Mouse (Mus musculus) kidney, adult 18-20 months (tissue): ENCODE results near the gene Trove2.
A peak's percentile ranks its signal among the peaks of the same experiment; 100 is the strongest.

ENCODE experiments used
- DNase-seq: peaks from one replicate; pipeline ENCODE4 v3.0.0; 2021

The Trove2 gene

GRCm38 (mm10) chr1:143776446-143777411 lies at the start of gene Trove2, which contains the start of gene Uchl5:
Gene Trove2 (minus strand): TSS chr1:143777068.
Gene Uchl5 (plus strand): TSS chr1:143777272.
- peak; percentile 97 for DNase-seq

DNA sequence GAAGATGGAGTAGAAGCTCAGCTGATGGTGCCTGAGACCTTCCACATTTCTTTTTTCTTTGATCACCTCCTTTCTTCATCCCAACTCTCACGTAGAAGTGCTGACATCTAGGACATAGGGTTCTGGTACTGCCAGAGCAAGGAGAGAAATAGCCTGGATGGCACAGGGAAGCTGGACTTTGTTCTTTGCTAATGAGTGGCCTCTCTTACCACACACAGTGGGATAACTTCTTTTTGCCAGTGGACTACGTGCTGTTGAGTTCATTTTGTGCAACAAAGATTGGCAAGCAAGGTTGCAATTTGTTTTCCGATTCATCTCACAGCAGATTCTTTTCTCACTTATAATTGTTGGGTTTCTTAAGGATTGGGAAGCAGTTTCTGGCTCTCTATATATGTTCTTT lies 45.8 kb upstream of the Trove2 start:
- no peak for DNase-seq

- no peak for DNase-seq
These were observed 43.4 kb upstream of the Trove2 start for GRCm38 (mm10) chr1:143820096-143820877.

GRCm38 (mm10) chr1:143813676-143814360 lies 37.0 kb upstream of the Trove2 start:
- peak; percentile 74 for DNase-seq

GRCm38 (mm10) chr1:143809062-143809461 lies 32.2 kb upstream of the Trove2 start:
- no peak for DNase-seq

DNA sequence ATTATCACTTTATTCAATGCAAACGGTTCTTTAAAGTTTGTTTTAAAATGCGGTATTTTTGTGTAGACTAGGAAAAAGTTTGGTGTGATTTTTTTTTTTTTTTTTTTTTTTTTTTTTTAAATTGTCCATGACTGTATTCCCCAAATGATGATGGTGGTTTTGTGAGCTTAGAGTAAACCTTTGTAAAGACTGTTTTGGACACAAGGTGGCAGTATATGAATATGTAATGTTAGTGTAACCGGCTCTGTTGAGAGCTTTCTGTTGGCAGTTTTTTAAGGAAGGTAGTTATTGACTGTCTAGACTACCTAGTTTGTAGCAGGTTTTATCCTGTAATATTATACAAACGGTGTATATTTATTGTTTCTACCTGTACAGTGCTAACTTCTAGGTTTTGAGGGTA lies 26.7 kb upstream of the Trove2 start:
- DNase-seq, result no peak

DNA sequence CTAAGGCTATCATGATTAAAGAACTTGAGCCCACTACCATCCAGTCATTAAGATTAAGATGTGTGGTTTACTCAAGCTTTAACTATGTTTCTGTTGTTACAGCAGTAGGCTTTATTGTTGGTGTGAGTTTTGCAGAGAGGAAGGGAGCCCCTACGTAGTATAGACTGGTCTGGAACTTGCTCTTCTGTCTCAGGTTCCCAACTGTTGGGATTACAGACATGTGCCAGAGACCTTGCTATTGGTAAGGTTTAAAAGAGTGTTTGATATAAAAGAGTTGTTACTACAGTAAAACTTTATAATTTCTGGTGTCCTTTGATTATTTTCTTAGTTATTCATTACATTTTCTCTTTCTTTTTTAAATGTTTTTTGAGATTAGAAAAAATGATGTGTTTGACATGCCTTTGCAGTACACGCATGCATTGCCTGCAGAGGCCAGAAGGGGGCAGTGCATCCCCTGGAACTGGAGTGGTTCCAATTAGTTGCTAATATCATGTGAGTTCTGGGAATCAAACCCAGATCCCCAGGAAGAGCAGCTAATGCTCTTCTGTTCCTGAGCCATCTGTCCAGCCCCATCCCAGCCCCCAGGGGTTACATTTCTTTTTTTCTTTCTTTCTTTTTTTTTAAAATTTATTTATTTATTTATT lies 11.8 kb upstream of the Trove2 start:
- peak; percentile 52 for DNase-seq

DNA sequence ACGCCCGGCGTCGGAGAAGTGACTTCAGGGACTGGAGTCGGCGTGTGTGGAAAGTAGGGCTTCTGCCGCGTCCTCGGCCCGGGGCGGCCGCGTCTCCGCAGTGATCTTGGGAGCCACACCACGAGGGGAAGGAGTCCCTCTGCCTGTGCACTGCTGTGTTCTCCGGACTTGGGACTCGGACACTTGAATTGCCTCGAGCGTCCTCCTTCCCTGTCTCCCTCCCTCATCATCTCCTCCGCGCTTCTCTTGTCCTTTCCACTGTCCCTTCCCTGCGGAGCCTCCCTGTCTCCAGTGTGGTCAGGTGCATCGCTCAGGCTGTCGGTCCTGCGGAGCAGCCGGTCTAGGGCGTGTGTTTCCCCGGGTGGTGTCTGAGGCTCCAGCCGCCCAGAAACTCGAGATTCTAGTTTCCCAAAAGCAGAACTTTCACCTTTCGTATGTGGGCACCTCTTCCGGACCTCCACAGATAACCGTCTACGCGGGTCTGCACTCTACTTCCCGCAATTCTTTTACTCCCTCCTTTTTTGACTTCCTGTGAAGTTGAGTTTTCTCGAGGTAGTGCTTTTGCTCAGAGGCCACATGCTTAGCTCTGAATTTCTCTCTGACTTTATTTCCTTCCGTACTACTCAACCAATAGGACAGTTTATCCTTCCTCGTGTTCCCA lies 820 bp upstream of the Trove2 start:
- no peak for DNase-seq

GRCm38 (mm10) chr1:143773909-143774308 lies 3.0 kb downstream of the Trove2 start:
- no peak for DNase-seq

GRCm38 (mm10) chr1:143773082-143773481 lies 3.8 kb downstream of the Trove2 start:
- no peak for DNase-seq

GRCm38 (mm10) chr1:143770444-143771109 lies 6.3 kb downstream of the Trove2 start:
- peak; percentile 18 for DNase-seq

GRCm38 (mm10) chr1:143766238-143766637 lies 10.6 kb downstream of the Trove2 start:
- DNase-seq, result no peak

DNA sequence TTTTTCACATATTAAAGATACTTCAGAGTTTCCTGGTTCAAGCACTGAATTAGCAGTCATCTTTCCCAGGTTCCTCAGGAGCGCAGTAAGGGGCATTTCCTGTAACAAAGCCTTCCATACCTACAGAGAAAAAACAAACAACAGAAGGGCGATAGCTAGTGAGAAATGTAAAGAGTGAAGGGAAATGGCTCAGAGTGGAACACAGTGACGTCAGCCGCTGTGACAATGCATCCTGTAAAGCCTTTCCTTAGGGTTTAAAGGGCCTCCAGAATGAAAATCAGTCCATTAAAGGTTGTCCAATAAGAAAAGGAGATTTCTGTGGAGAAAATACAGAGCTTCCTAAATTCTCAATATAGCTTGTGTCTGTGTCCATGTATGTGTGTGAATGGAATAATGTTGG lies 11.1 kb downstream of the Trove2 start:
- DNase-seq, result no peak

- DNase-seq, result no peak
These were observed 12.4 kb downstream of the Trove2 start for GRCm38 (mm10) chr1:143764443-143764842.

DNA sequence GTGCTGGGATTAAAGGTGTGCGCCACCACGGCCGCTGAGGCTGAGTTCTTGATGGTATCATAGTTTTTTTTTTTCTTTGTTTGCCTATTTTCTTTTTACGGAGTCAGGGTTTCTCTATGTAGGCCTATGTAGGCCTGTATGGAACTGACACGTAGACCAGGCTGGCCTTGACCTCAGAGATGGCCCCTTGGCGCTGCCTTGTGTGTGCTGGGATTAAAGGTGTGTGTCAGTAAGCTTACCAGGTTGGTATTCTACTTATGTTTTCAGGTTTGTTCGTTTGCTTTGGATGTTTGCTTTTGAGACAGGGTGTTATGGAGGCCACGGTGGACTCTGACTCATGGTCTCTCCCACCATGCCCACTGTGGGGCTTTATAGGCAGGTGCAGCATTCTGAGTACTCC lies 14.7 kb downstream of the Trove2 start:
- DNase-seq, result no peak

- DNase-seq, result no peak
These were observed 31.0 kb downstream of the Trove2 start for GRCm38 (mm10) chr1:143745871-143746270.

DNA sequence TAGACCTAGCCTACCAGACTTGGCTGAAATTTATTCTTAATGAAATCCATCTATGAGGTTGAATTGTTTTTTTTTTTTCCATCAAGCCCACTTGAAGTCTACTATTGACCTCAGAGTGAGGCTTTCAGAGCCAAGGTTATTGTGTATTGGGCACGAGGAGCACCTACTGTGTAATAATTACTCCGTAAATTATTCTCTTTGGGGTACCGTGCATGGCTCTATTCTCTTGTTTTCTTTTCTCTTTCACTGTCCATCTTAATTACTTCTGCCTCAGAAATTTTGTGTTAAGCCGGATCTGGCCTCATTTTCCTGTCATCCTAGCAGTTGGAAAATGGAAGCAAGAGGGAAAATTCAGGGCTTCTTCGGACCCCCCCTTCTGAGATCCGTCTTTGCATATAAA lies 34.7 kb downstream of the Trove2 start:
- DNase-seq, result no peak

GRCm38 (mm10) chr1:143741331-143741730 lies 35.5 kb downstream of the Trove2 start:
- no peak for DNase-seq

- no peak for DNase-seq
These were observed 36.3 kb downstream of the Trove2 start for GRCm38 (mm10) chr1:143740581-143740980.

- DNase-seq, result peak; percentile 92
These were observed 37.2 kb downstream of the Trove2 start for GRCm38 (mm10) chr1:143739361-143740350.
